ENCODE assay signal across 7 mouse cellular contexts in genomic region chr6:32586821-32587135, GRCm38 (mm10). TPM values are rescaled to one million over a fixed set of nuclear protein-coding genes. Genes with fewer than 3 reads are reported as not detected.
A peak's percentile ranks its signal among the peaks of the same experiment; 100 is the strongest.
DNase-seq lines count a peak whose midpoint lies in the region; ATAC-seq and TF ChIP-seq lines count a peak whose summit lies in the region.

No protein-coding gene starts in this region.

- H3K9ac ChIP-seq in lung, postnatal 0 days (replicated peaks; ENCODE audit: low read depth): peak overlapping the region; percentile 63
- peak overlapping the region; percentile 86 for H3K9ac ChIP-seq in forebrain, embryonic 12.5 days
- no peak overlapping the region for H3K9ac ChIP-seq in liver, embryonic 12.5 days
- H3K9ac ChIP-seq in stomach, postnatal 0 days (ENCODE audit: low read length): peak overlapping the region; percentile 64

- TF ChIP-seq CTCF in lung, postnatal 0 days (IDR thresholded peaks at IDR 0.05): no peak
- no peak for TF ChIP-seq CTCF in stomach, postnatal 0 days (IDR thresholded peaks at IDR 0.05; ENCODE audit: low read depth)

- no peak for TF ChIP-seq EP300 in lung, postnatal 0 days (IDR thresholded peaks at IDR 0.05)
- no peak for TF ChIP-seq EP300 in stomach, postnatal 0 days (optimal IDR thresholded peaks at IDR 0.05)

- H3K36me3 ChIP-seq in lung, postnatal 0 days (ENCODE audit: insufficient read depth, low read length): no peaks in the 10 kb centered on the region
- H3K36me3 ChIP-seq in forebrain, embryonic 12.5 days (replicated peaks): no peaks in the 10 kb centered on the region
- no peaks in the 10 kb centered on the region for H3K36me3 ChIP-seq in liver, embryonic 12.5 days
- no peaks in the 10 kb centered on the region for H3K36me3 ChIP-seq in stomach, postnatal 0 days (ENCODE audit: control insufficient read depth, insufficient read depth, low read length)

- H3K4me2 ChIP-seq in lung, postnatal 0 days (replicated peaks; ENCODE audit: low read depth, low read length): peak overlapping the region; percentile 98
- H3K4me2 ChIP-seq in forebrain, embryonic 12.5 days: peak overlapping the region; percentile 96
- peak overlapping the region; percentile 84 for H3K4me2 ChIP-seq in liver, embryonic 12.5 days
- peak overlapping the region; percentile 100 for H3K4me2 ChIP-seq in stomach, postnatal 0 days (replicated peaks; ENCODE audit: low read depth)

- 3% methylated on average over 13 of the region's 13 CpGs for WGBS in lung, postnatal 0 days
- WGBS in forebrain, embryonic 12.5 days: 3% methylated on average over 13 of the region's 13 CpGs
- WGBS in liver, embryonic 12.5 days (ENCODE audit: insufficient replicate concordance): 7% methylated on average over 13 of the region's 13 CpGs
- 3% methylated on average over 13 of the region's 13 CpGs for WGBS in stomach, postnatal 0 days

- peaks cover 3% of the 10 kb centered on the region; the same call in 1 of the 2 replicates for H3K4me1 ChIP-seq in lung, postnatal 0 days (ENCODE audit: insufficient read depth, low read depth, low read length)
- H3K4me1 ChIP-seq in forebrain, embryonic 12.5 days: peaks cover 43% of the 10 kb centered on the region
- peaks cover 12% of the 10 kb centered on the region for H3K4me1 ChIP-seq in liver, embryonic 12.5 days
- peaks cover 2% of the 10 kb centered on the region; the same call in 1 of the 2 replicates for H3K4me1 ChIP-seq in stomach, postnatal 0 days (replicated peaks; ENCODE audit: control insufficient read depth, insufficient read depth)

- H3K4me3 ChIP-seq in lung, postnatal 0 days (ENCODE audit: low read depth, low read length): peak overlapping the region; percentile 62
- H3K4me3 ChIP-seq in forebrain, embryonic 12.5 days (replicated peaks): peak overlapping the region; percentile 90
- H3K4me3 ChIP-seq in liver, embryonic 12.5 days: peak overlapping the region; percentile 59
- peak overlapping the region; percentile 66 for H3K4me3 ChIP-seq in stomach, postnatal 0 days (ENCODE audit: low read depth, low read length)

- no peak for DNase-seq in lung, postnatal 0 days (ENCODE audit: low spot score)
- DNase-seq in lung, postnatal 25 days (ENCODE audit: low spot score): no peak
- DNase-seq in stomach, postnatal 0 days (ENCODE audit: low spot score): no peak
- no peak for DNase-seq in layer of hippocampus, adult 8-10 months (ENCODE audit: low spot score in 2 of 2)
- no peak for DNase-seq in ovary, postnatal 14 days (ENCODE audit: low spot score)

- no peaks in the 10 kb centered on the region for H3K9me3 ChIP-seq in lung, postnatal 0 days (ENCODE audit: low read length)
- no peaks in the 10 kb centered on the region for H3K9me3 ChIP-seq in forebrain, embryonic 12.5 days
- no peaks in the 10 kb centered on the region for H3K9me3 ChIP-seq in liver, embryonic 12.5 days (replicated peaks)
- H3K9me3 ChIP-seq in stomach, postnatal 0 days (ENCODE audit: control insufficient read depth, low read length): no peaks in the 10 kb centered on the region

- peaks cover 15% of the 10 kb centered on the region for H3K27me3 ChIP-seq in lung, postnatal 0 days (replicated peaks; ENCODE audit: insufficient read depth, low read length)
- peaks cover 78% of the 10 kb centered on the region for H3K27me3 ChIP-seq in forebrain, embryonic 12.5 days
- peaks cover 94% of the 10 kb centered on the region for H3K27me3 ChIP-seq in liver, embryonic 12.5 days (replicated peaks)
- peaks cover 2% of the 10 kb centered on the region; the same call in 1 of the 2 replicates for H3K27me3 ChIP-seq in stomach, postnatal 0 days (ENCODE audit: control insufficient read depth, insufficient read depth, low read length)

- H3K27ac ChIP-seq in lung, postnatal 0 days (ENCODE audit: low read length): no peak overlapping the region
- peak overlapping the region; percentile 84 for H3K27ac ChIP-seq in forebrain, embryonic 12.5 days
- no peak overlapping the region for H3K27ac ChIP-seq in liver, embryonic 12.5 days
- H3K27ac ChIP-seq in stomach, postnatal 0 days (replicated peaks): no peak overlapping the region

- ATAC-seq in lung, postnatal 0 days: no peak
- ATAC-seq in forebrain, embryonic 12.5 days (ENCODE audit: low FRiP score): no peak
- ATAC-seq in liver, embryonic 12.5 days: no peak
- no peak for ATAC-seq in stomach, postnatal 0 days (ENCODE audit: low FRiP score, low TSS enrichment)

RNA-seq across cellular contexts. Expression of gene Plxna4, which starts 1.2 kb away (rescaled TPM):
- 2.5 and 3.0 TPM in 2 replicates for polyA plus RNA-seq in lung, postnatal 0 days (2015; fragmentation: Nextera tagmentation; extraction: Ambion mirVana)
- 8.9 and 9.2 TPM in 2 replicates for polyA plus RNA-seq in forebrain, embryonic 12.5 days (2016; fragmentation: Nextera tagmentation; extraction: Ambion mirVana)
- polyA plus RNA-seq in liver, embryonic 12.5 days (2016; fragmentation: Nextera tagmentation; extraction: Ambion mirVana): 0.78 and 0.79 TPM in 2 replicates
- polyA plus RNA-seq in stomach, postnatal 0 days (2015; fragmentation: Nextera tagmentation; extraction: Ambion mirVana): 1.1 and 1.2 TPM in 2 replicates
- 100 to 1,000 TPM in 2 of 4 experiments, 10 to 100 TPM in 2; 93.0 to 116 (median 107) TPM for total RNA-seq in layer of hippocampus, adult 8-10 months (2022)
